Mouse (Mus musculus): Measurements from ENCODE around the gene Zfp592.

DNA sequence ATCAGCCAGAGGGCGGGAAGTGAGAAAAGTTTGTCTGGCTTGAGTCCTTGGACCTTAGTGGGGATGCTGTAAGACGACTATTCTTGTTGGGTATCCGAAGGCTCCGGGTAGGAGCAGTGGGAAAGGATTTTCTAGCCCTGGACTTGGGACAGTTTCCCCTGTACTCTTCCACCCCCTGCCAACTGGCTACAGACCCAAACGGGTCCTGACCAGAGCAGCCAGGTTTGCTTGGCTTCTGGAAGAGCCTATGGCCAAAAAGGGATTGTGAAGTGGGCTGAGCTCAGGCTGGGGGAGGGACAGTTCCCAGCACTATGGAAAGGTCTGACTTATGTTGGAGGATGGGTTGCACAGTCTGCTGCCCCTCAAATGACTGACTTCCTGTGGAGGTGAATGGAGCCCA, 65.9 kb downstream of the Zfp592 start:
- no peak for TF ChIP-seq POLR2A (IDR thresholded peaks at IDR 0.05; ENCODE audit: low read depth, low read length)
- no peak for TF ChIP-seq CTCF (IDR thresholded peaks at IDR 0.05; ENCODE audit: extremely low read depth, insufficient read depth, insufficient read length, insufficient replicate concordance)

All from spleen, adult 2 months (tissue).